Mouse (Mus musculus): ENCODE data around the gene Atp5c1. TPM values are rescaled to one million over a fixed set of nuclear protein-coding genes. Genes with fewer than 3 reads are reported as not detected.
A peak's percentile ranks its signal among the peaks of the same experiment; 100 is the strongest.

Gene Atp5c1
- total RNA-seq, 2 experiments from 2014 or later, result 176 to 197 TPM

DNA sequence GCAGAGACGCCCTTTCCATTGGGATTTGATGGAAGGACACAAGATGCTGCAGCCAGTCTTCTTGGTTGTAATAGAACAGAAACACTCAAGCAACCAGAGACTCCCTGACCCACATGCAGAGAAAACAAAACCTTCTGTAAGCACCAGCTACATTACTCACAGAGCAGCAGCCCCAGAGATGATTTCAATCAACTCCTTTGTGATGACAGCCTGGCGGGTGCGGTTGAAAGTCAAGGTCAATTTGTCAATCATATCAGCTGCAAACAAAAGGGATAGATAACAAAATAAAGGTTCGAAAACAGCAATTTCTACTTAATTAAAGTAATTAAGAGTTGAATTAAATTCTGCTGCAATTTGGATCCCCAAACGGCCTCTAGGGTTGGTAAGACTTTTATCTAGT lies 21.5 kb downstream of the Atp5c1 start:
- no peak for ATAC-seq (replicated peaks; ENCODE audit: low FRiP score, poor library complexity, severe bottlenecking)

DNA sequence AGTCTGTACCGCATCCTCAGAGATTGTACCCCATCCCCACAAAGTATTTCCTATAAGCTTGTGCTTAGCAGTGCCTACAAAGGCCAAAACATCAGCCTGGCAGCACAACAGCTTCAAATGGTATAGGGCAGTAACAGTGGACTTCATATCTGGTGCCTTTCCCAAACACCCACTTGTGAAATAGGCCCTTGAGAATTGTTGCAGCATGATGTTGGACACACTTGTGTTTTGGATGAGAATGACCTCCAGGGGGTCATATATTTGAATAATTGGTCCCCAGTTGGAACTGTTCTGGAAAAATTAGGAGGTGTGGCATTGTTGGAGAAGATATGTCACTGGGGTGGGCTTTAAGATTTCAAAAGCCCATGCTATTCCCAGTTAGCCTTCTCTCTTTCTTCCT lies 28.3 kb downstream of the Atp5c1 start:
- ATAC-seq (replicated peaks; ENCODE audit: low FRiP score, poor library complexity, severe bottlenecking), result no peak

DNA sequence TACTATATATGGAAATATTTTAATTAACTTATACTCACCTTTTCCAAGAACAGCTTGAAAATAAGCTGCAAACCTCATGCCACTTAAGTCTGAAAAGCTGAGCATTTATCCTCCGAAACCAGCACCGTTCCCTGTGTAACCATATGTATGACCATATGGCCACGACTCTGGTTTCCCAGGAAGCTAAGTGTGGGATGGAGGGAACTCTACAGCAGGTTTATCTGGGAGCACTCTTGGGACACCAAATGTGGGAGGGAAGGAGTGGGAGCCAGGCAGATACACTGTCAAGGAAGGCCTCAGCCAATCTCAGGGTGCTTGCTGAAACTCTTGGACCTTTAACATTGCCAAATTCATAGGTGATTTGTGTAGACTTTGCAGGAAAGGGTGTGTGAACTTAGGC lies 29.4 kb downstream of the Atp5c1 start:
- no peak for ATAC-seq (replicated peaks; ENCODE audit: low FRiP score, poor library complexity, severe bottlenecking)

DNA sequence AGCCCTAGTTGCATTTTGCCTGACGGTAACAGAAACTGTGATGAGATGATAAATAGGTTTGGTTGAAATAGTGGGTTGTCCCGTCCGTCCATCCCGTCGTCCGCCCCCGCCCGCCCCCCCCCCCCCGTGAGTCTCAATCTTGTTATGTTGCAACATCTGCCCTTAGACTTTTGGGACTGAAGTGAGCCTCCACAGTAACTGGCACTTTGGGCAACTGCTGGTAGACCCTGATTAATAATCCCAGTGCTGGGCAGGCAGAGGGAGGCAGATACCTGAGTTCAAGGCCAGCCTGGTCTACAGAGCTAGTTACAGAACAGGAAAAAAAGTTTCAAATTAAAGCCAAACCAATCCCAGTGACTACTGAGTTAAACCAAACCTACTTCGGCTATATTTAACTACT lies 30.9 kb downstream of the Atp5c1 start:
- no peak for ATAC-seq (replicated peaks; ENCODE audit: low FRiP score, poor library complexity, severe bottlenecking)

DNA sequence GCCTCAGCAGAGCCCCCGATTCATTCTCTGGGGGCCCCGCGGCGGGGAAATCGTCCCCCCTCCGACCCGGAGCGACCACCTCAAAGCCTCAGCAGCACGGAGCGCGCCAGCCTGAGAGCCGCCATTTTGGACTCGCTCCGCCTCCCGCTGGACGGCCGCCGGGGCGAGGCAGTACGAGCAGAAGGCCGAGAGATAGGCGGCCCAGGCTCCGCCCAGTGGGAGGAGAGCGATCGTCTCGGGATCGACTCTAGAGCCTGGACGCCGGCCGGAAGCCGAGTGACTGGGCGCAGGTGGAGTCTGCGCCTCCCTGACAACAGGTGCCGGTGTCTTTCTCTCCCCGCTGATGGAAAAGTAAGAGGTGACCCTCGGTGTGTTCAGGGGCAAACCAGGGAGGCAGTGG lies 31.8 kb downstream of the Atp5c1 start, which contains the start of gene Taf3:
Gene Taf3 (minus strand): TSS at position 136 of the 400 bp plus-strand sequence.
- peak; percentile 96 for ATAC-seq (replicated peaks; ENCODE audit: low FRiP score, poor library complexity, severe bottlenecking)

DNA sequence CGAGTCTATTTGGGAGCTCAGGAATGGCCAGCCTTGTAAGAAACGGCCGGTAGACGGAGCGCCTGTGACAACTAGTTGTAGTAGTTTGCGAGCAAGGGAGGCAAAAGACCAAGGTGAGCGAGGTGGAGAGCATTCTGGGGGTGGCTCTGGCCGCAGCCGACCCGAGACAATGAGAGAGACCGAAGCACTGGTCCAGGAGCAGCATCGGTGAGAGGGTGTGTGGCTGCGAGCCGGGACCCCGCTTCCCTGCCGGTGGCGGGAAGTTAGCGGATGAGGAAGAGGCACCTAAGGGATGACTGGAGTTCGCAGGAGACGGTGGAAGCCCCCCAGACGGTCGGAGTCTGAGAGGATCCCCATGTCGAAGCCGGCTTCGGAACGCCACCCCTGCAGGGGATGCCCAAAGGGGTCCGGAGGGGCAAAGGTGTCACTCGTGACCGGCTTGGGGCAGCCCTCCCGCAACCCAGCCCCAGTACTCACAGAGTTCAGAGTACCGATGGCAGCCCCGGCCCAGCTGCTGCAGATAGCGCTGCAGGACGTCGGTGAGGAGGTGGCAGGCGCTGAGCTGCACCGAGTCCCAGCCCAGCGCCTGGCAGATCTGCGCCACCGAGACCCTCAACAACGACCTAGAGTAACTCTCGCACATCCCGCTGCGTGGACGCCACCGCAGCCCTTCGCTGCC lies 32.4 kb downstream of the Atp5c1 start:
- peak; percentile 43 for ATAC-seq (replicated peaks; ENCODE audit: low FRiP score, poor library complexity, severe bottlenecking)

DNA sequence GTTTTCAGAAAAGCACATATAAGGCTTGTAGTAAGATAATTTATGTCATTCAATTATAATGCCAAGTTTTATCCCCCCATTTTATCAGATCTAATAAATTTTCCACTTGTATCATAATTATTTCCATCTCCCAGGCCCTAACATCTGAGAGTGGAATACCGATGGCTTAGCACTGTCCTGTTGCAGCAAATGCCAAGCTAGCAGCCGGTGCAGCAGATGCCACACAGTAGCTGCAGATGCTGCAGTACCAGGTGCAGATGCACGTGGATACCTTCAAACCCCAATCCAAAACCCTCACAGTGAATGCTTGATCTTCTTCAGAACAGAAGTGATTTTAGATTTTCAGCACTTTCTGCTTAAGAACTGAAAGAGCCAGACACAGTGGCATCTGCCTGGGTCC lies 45.3 kb downstream of the Atp5c1 start:
- ATAC-seq (replicated peaks; ENCODE audit: low FRiP score, poor library complexity, severe bottlenecking), result no peak

DNA sequence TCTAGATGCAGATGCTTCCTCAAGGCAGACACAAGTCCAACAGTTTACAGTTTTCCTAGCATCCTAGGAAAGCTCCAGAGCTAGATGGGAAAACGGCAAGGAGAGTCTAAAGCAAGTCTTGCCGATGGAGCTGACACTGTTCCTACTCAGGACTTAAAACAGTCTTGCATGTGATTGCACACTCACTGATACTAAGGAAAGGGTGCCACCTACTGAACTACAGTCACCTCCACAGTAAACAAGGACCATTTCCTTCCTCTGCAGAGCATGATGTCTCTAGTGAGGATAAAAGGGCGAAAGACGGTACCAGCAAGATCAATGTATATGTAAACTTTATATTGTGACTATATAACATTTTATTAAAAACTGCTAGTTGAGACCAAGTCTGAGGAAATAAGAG lies 46.6 kb downstream of the Atp5c1 start:
- ATAC-seq (replicated peaks; ENCODE audit: low FRiP score, poor library complexity, severe bottlenecking), result no peak

DNA sequence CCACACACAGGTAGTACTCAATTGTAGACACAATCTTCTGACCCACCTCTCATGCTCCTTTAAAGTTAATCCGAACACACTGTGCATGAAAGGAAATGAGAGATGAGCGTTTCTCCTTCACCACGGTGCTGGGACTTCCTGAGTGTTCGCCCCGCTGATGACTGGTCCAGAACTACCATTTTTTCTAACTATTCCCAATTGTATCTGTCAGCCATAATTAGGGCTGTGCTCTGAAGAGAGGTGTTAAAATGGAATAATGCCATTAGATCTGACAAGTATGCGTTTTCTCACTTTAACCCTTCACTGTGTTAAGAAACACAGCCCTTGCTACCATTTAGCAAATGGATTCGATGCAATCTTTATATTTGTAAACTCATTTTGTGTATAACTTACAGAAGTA lies 50.6 kb downstream of the Atp5c1 start:
- no peak for ATAC-seq (replicated peaks; ENCODE audit: low FRiP score, poor library complexity, severe bottlenecking)

DNA sequence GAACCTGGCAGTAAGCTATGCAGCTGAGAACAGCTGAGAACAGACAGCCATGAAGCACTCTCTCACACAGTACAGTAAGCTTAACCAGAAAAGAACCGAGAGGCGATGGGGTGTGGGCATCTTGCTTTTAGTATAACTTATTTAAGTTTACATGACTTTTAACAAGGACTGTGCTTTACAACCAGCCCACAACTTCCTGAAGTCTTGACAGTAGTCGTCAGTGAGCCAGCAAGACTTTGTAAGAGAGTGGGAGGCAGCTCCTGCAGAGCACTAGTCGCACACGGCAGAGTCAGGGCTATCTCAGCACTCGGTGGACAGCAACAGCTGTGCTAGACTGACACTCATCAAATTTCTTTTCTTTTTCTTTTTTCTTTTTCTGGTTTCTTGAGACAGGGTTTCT lies 56.0 kb downstream of the Atp5c1 start:
- ATAC-seq (replicated peaks; ENCODE audit: low FRiP score, poor library complexity, severe bottlenecking), result no peak

DNA sequence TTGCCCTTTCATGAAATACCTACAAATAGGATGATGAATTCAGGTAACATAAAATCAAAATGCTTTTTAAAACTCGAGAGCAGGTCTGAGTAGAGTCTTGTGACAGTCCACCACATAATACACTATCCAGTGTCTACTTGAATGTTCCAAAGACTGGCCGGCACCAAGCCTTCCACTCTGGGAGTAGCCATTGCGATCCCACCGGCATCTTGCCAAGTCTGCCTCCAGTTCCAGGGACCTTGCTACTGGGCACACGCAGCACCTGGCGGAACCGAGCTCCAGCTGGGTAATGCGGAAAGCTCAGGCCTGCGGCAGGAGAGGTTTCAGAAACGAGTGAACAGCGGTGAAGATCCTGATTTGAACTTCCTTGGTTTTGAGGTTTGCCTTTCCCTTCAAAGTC lies 59.0 kb downstream of the Atp5c1 start:
- ATAC-seq (replicated peaks; ENCODE audit: low FRiP score, poor library complexity, severe bottlenecking), result no peak

DNA sequence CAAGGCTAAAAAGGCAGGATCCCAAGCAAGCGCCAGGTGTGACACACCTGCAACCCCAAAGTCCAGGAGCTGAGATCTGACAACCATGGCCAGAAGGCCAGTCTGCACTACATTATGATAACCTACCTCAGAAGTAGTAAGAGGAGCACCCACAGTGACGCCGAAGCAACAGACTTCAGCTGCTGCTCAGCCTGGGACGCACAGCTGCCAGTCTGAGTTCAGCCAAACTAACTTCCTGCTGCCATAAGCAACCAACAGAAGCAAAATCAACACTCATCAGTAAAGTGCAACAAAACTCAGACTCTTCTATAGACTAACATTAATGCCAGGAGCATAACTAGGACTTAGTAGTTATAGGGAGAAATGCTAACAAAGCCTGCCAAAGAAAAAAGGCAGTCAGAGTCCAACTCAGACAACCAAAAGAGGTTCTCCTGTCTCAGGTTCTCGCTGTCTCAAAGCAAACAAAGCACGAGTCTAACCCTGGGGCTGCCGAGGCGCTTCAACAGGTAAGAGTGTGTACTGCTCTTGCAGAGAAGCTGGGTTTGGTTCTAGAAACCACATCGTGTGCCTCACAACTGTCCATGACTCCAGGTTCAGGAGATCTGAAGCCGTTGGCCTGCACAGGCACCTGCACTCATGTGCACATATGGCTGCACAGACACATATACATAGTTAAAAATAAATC lies 65.2 kb downstream of the Atp5c1 start:
- 0 out of 2 replicates have a peak, but pooled peaks have one; percentile 25 for ATAC-seq (replicated peaks; ENCODE audit: low FRiP score, poor library complexity, severe bottlenecking)

DNA sequence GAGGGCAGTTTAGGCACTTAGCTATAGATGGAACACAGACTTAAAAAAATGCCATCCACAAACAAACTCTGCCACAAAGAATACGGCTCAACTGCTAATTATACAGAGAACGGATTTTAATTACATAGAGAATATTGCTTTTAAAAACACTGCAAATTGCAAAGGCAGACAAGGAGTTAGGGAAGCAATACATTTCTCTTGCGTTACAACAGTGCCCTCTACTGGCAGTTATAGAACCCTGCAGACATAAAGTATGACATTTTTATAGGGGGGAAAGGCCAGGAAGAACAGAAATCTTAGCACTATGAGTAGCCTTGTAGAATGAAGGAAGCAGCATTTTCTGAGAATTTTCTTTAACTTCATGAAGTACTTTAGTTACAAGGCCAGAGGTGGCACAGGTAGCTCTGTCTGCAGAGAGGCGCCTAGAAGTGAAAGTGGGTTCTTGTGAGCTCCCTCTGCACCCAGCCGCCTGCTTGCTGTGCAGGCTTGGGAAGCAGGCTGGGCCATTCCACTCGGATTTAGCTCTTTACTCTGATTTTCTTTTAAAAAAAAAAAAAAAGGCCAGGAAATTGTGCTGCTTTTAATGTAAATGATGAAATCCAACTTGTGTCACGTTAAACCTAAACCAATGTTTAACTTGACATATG lies 69.9 kb downstream of the Atp5c1 start:
- no peak for ATAC-seq (replicated peaks; ENCODE audit: low FRiP score, poor library complexity, severe bottlenecking)

DNA sequence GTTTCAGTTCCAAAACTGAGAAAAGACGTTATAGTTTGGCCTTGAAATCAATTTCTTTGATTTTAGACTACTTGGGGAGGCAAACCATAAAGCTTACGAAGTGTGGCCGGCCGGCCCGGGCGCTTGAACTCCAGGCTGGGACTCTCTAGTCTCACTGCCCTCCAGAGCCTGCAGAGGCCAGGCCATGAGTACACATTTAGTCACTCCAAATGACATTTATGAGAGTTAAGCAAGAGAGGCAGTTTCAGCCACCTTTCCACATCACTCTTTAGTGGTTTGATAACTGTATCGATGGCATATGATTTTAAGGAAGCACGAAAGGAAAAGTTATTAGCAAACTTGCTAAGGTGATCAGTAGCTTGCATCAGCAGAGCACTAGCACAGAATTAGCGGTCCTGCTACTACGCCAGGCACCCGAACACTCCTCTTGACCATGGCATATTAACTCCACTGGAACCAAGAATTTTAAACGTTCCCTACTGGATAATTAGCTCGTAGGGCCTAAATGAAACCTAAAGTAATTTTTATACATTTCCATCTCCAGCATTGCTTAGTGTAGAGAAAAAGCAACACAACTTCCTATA lies 70.5 kb downstream of the Atp5c1 start:
- ATAC-seq (replicated peaks; ENCODE audit: low FRiP score, poor library complexity, severe bottlenecking), result no peak

DNA sequence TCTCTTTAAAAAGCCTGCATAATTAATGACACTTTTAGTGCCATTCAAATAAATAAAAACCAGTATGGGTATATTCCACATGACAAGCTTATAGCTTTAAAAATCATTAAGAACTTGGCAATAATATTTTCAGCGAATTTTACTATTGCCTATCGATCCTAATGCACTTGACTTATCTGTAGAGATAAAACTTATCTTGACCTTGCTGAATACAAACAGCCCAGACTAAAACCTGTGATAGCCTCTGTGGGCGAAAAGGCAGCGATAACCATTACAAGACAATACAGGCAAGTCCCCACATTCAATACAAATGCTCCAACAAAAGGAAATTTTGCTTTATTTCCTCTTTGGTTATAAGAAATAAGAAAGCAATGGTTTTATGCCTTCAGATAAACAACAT lies 71.7 kb downstream of the Atp5c1 start:
- no peak for ATAC-seq (replicated peaks; ENCODE audit: low FRiP score, poor library complexity, severe bottlenecking)

Other genes with a start within 250 kb of the Atp5c1 start
- gene 4930412O13Rik, start 199.3 kb downstream of the Atp5c1 start, total RNA-seq (2015; ENCODE audit: low replicate concordance), result not detected in 2 replicates
- gene 4930412O13Rik, start 199.3 kb downstream of the Atp5c1 start, total RNA-seq (2017; ENCODE audit: low replicate concordance), result not detected in 2 replicates
- not detected in 2 replicates for gene 9230102O04Rik, start 191.0 kb downstream of the Atp5c1 start, total RNA-seq (2015; ENCODE audit: low replicate concordance)
- not detected in 2 replicates for gene 9230102O04Rik, start 191.0 kb downstream of the Atp5c1 start, total RNA-seq (2017; ENCODE audit: low replicate concordance)
- gene Gata3, start 190.5 kb downstream of the Atp5c1 start, total RNA-seq (2015; ENCODE audit: low replicate concordance), result 3.6 and 28.5 TPM in 2 replicates
- gene Gata3, start 190.5 kb downstream of the Atp5c1 start, total RNA-seq (2017; ENCODE audit: low replicate concordance), result 0.08 TPM in 1 of 2 replicates, not detected in the other
- gene Taf3, start 31.9 kb downstream of the Atp5c1 start, total RNA-seq (2015; ENCODE audit: low replicate concordance), result 13.4 and 13.7 TPM in 2 replicates
- 8.9 and 11.0 TPM in 2 replicates for gene Taf3, start 31.9 kb downstream of the Atp5c1 start, total RNA-seq (2017; ENCODE audit: low replicate concordance)
- gene Kin, start 83 bp upstream of the Atp5c1 start, total RNA-seq (2015; ENCODE audit: low replicate concordance), result 22.6 and 40.0 TPM in 2 replicates
- 38.4 and 40.3 TPM in 2 replicates for gene Kin, start 83 bp upstream of the Atp5c1 start, total RNA-seq (2017; ENCODE audit: low replicate concordance)
- not detected in 2 replicates for gene Itih2, start 50.9 kb upstream of the Atp5c1 start, total RNA-seq (2015; ENCODE audit: low replicate concordance)
- not detected in 2 replicates for gene Itih2, start 50.9 kb upstream of the Atp5c1 start, total RNA-seq (2017; ENCODE audit: low replicate concordance)
- 0.72 and 1.3 TPM in 2 replicates for gene Itih5, start 73.1 kb upstream of the Atp5c1 start, total RNA-seq (2015; ENCODE audit: low replicate concordance)
- 0.91 and 1.2 TPM in 2 replicates for gene Itih5, start 73.1 kb upstream of the Atp5c1 start, total RNA-seq (2017; ENCODE audit: low replicate concordance)